Comparison of ENCODE assay signal across 11 mouse cellular contexts in the genomic region with DNA sequence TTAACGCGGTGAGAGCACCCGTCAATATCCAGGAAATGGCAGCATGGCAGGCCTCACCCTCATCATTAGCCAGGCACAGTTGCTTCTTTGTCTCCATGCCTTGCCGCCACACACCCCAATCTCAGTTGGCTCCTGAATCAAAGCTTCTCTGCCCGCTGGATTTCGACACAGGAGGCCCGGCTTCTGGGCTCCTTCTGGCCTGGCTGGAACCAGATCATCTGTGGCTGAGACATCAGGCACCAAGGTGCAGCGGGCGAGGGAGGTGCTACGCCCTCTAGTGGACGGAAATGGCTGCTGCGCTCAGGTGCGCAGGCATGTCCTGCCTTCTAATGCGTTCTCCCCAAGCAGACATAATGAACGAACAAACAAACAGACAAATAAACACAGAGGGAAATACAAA.
DNase-seq lines count a peak whose midpoint lies in the region; ATAC-seq and TF ChIP-seq lines count a peak whose summit lies in the region.
"Had no signal": no experiment of that assay in that cellular context is flagged by ENCODE, and none has a peak within 500 bp of the region (broad histone marks: within the 10 kb centered on the region; RNA-seq: fewer than 3 reads in every experiment).

No protein-coding gene starts in this region.

- no peaks in the 10 kb centered on the region for H3K4me1 ChIP-seq in lung, postnatal 0 days (ENCODE audit: insufficient read depth, low read depth, low read length)
- no peaks in the 10 kb centered on the region for H3K4me1 ChIP-seq in olfactory bulb, adult 2 months (ENCODE audit: control insufficient read depth, insufficient read depth, low read length)

- no peaks in the 10 kb centered on the region for H3K9me3 ChIP-seq in lung, postnatal 0 days (ENCODE audit: low read length)
- H3K9me3 ChIP-seq: hindbrain, embryonic 15.5 days had no signal

- H3K27me3 ChIP-seq in lung, postnatal 0 days (replicated peaks; ENCODE audit: insufficient read depth, low read length): no peaks in the 10 kb centered on the region
- H3K27me3 ChIP-seq: hindbrain, embryonic 15.5 days had no signal

- no peaks in the 10 kb centered on the region for H3K36me3 ChIP-seq in lung, postnatal 0 days (ENCODE audit: insufficient read depth, low read length)
- H3K36me3 ChIP-seq: hindbrain, embryonic 15.5 days had no signal

- WGBS in lung, postnatal 0 days: 46% methylated on average over 15 of the region's 15 CpGs
- 45% methylated on average over 15 of the region's 15 CpGs for WGBS in olfactory bulb, adult 2 months

- no peak overlapping the region for H3K27ac ChIP-seq in lung, postnatal 0 days (ENCODE audit: low read length)
- no peak overlapping the region for H3K27ac ChIP-seq in olfactory bulb, adult 2 months (ENCODE audit: insufficient read depth, low read depth, low read length)
- H3K27ac ChIP-seq: hindbrain, embryonic 15.5 days had no signal

- no peak overlapping the region for H3K4me3 ChIP-seq in lung, postnatal 0 days (ENCODE audit: low read depth, low read length)
- H3K4me3 ChIP-seq in olfactory bulb, adult 2 months (ENCODE audit: insufficient read depth, low read depth, low read length): no peak overlapping the region
- H3K4me3 ChIP-seq: hindbrain, embryonic 15.5 days had no signal

- H3K4me2 ChIP-seq in lung, postnatal 0 days (replicated peaks; ENCODE audit: low read depth, low read length): no peak overlapping the region
- H3K4me2 ChIP-seq: hindbrain, embryonic 15.5 days had no signal

- no peak for TF ChIP-seq EP300 in lung, postnatal 0 days (IDR thresholded peaks at IDR 0.05)

- H3K9ac ChIP-seq in lung, postnatal 0 days (replicated peaks; ENCODE audit: low read depth): no peak overlapping the region
- H3K9ac ChIP-seq: hindbrain, embryonic 15.5 days had no signal

- TF ChIP-seq POLR2A in olfactory bulb, adult 2 months (IDR thresholded peaks at IDR 0.05; ENCODE audit: insufficient read depth, low read depth, low read length): no peak

- DNase-seq in cerebellum, postnatal 10 days: peak; percentile 37 to 40
- DNase-seq in cerebellum, postnatal 36 days: no peak
- no peak for DNase-seq in lung, postnatal 0 days (ENCODE audit: low spot score)
- DNase-seq in lung, adult 18-20 months: no peak
- peak; percentile 59 for DNase-seq in adipocyte (ENCODE audit: low spot score)
- DNase-seq in urinary bladder, postnatal 4 days (ENCODE audit: low spot score in 2 of 2): no peak
- DNase-seq: cerebellum, adult 9-11 months had no signal

- TF ChIP-seq CTCF in lung, postnatal 0 days (IDR thresholded peaks at IDR 0.05): peak; percentile 64
- peak; percentile 34; the same call in 1 of the 2 replicates for TF ChIP-seq CTCF in olfactory bulb, adult 2 months (IDR thresholded peaks at IDR 0.05; ENCODE audit: insufficient read depth, low read depth, low read length)

- ATAC-seq in lung, postnatal 0 days: no peak
- no peak for ATAC-seq in activated CD4-positive, CD25-positive, alpha-beta regulatory T cell, adult 4 months
- ATAC-seq: Patski had no signal

Comparison
In these comparisons a context has a peak if more than half of its experiments do, and no peak if none do; other contexts are left out.
1. DNase-seq: peak in cerebellum, postnatal 10 days (2 of 2) and adipocyte (single experiment); none in cerebellum, postnatal 36 days (0 of 2), lung, postnatal 0 days (single experiment), lung, adult 18-20 months (0 of 2) and urinary bladder, postnatal 4 days (0 of 2).